Mouse (Mus musculus) stomach, embryonic 15.5 days (tissue): ENCODE data around the gene Trim54. TPM values are rescaled to one million over a fixed set of nuclear protein-coding genes. Genes with fewer than 3 reads are reported as not detected.

Experiments used
- ATAC-seq: fragments of 200-750 bp; cut with Nextera tagmentation; 2 replicates; pipeline ENCODE4 v1.8.0; 2017; ENCODE audit warnings: low read depth, moderate number of reproducible peaks, moderate TSS enrichment; ENCODE audit not compliant: insufficient read depth, low FRiP score
- H3K27ac ChIP-seq: fragments of 300-500 bp; sonication (generic); 2 replicates; pipeline ENCODE4 v1.5.1; 2015; ENCODE audit warnings: mild to moderate bottlenecking, inconsistent platforms
- H3K27me3 ChIP-seq: fragments of 300-500 bp; sonication (generic); replicated peaks from 2 replicates; pipeline ENCODE4 v1.6.1; 2015; ENCODE audit warnings: inconsistent platforms
- H3K36me3 ChIP-seq: fragments of 300-500 bp; sonication (generic); 2 replicates; pipeline ENCODE4 v1.6.1; 2015; ENCODE audit warnings: inconsistent platforms
- H3K4me1 ChIP-seq: fragments of 300-500 bp; sonication (generic); 2 replicates; pipeline ENCODE4 v1.6.1; 2015; ENCODE audit warnings: inconsistent platforms
- H3K4me2 ChIP-seq: fragments of 300-500 bp; sonication (generic); 2 replicates; pipeline ENCODE4 v1.6.1; 2015; ENCODE audit warnings: mild to moderate bottlenecking, inconsistent platforms
- H3K4me3 ChIP-seq: fragments of 300-500 bp; sonication (generic); replicated peaks from 2 replicates; pipeline ENCODE4 v1.5.1; 2015; ENCODE audit warnings: inconsistent platforms
- H3K9ac ChIP-seq: fragments of 300-500 bp; sonication (generic); 2 replicates; pipeline ENCODE4 v1.6.1; 2015; ENCODE audit warnings: inconsistent platforms
- H3K9me3 ChIP-seq: fragments of 300-500 bp; sonication (generic); 2 replicates; pipeline ENCODE4 v1.6.1; 2016; ENCODE audit warnings: inconsistent platforms
- WGBS: fragments of 180-500 bp; shearing (Covaris S2); methylation state at CpG from one replicate; pipeline ENCODE4 v1.1.7; 2015; 5-methylcytosine and 5-hydroxymethylcytosine counted together
- polyA plus RNA-seq: library from polyadenylated mRNA; unstranded; fragments of >200 nt; fragmentation: Nextera tagmentation; extraction: Ambion mirVana; gene quantifications from 2 replicates; pipeline ENCODE4 v1.2.1, GENCODE M21; 2015

Gene Trim54
- polyA plus RNA-seq, 1 experiment from 2014 or later, result not detected

GRCm38 (mm10) chr5:31086606-31087005 lies 29.9 kb upstream of the Trim54 start:
- H3K9ac ChIP-seq, result no peak overlapping the region
- H3K4me1 ChIP-seq, result no peaks in the 10 kb centered on the region; the same call in 1 of the 2 replicates
- H3K4me3 ChIP-seq, result no peak overlapping the region
- H3K4me2 ChIP-seq, result no peak overlapping the region
- H3K9me3 ChIP-seq, result no peaks in the 10 kb centered on the region
- H3K36me3 ChIP-seq, result no peaks in the 10 kb centered on the region
- 31% methylated on average over 7 of the region's 7 CpGs for WGBS
- peaks cover 42% of the 10 kb centered on the region for H3K27me3 ChIP-seq
- ATAC-seq, result no peak
- H3K27ac ChIP-seq, result no peak overlapping the region

- Histone ChIP-seq H3K4me1 (no peaks in the 10 kb centered on the region; the same call in 1 of the 2 replicates), H3K27me3 (peaks cover 47% of the 10 kb centered on the region), H3K27ac (no peak overlapping the region), H3K36me3 (no peaks in the 10 kb centered on the region), H3K4me3 (no peak overlapping the region), H3K9me3 (no peaks in the 10 kb centered on the region), H3K4me2 (no peak overlapping the region), H3K9ac (no peak overlapping the region)
- ATAC-seq, result no peak
- WGBS, result 67% methylated on average over 2 of the region's 2 CpGs
Measured at GRCm38 (mm10) chr5:31087131-31087530, 29.4 kb upstream of the Trim54 start.

- Histone ChIP-seq H3K27me3 (peaks cover 95% of the 10 kb centered on the region), H3K9me3 (no peaks in the 10 kb centered on the region), H3K36me3 (no peaks in the 10 kb centered on the region), H3K4me2 (peak overlapping the region; percentile 79), H3K4me3 (peak overlapping the region; percentile 40), H3K4me1 (peaks cover 33% of the 10 kb centered on the region), H3K9ac (no peak overlapping the region), H3K27ac (no peak overlapping the region)
- WGBS, result 4% methylated on average over 35 of the region's 53 CpGs
- no peak for ATAC-seq
Measured at GRCm38 (mm10) chr5:31092231-31092975, 24.1 kb upstream of the Trim54 start.

GRCm38 (mm10) chr5:31093151-31094041 lies 23.1 kb upstream of the Trim54 start:
- WGBS, result under 1% methylated on average over 51 of the region's 54 CpGs
- ATAC-seq, result peak; percentile 75
- peak overlapping the region; percentile 40 for H3K4me3 ChIP-seq

GRCm38 (mm10) chr5:31094100-31094798 lies 22.3 kb upstream of the Trim54 start:
- Histone ChIP-seq H3K9me3 (no peaks in the 10 kb centered on the region), H3K27ac (no peak overlapping the region), H3K9ac (no peak overlapping the region), H3K4me2 (peak overlapping the region; percentile 79), H3K36me3 (no peaks in the 10 kb centered on the region), H3K4me1 (peaks cover 33% of the 10 kb centered on the region), H3K4me3 (peak overlapping the region; percentile 33), H3K27me3 (peaks cover 82% of the 10 kb centered on the region)
- no peak for ATAC-seq
- WGBS, result 2% methylated on average over 29 of the region's 29 CpGs

More at GRCm38 (mm10) chr5:31093151-31094041, 23.1 kb upstream of the Trim54 start:
- Histone ChIP-seq H3K27me3 (peaks cover 89% of the 10 kb centered on the region), H3K36me3 (no peaks in the 10 kb centered on the region), H3K27ac (no peak overlapping the region), H3K9me3 (no peaks in the 10 kb centered on the region), H3K4me2 (peak overlapping the region; percentile 79), H3K4me1 (peaks cover 33% of the 10 kb centered on the region), H3K9ac (no peak overlapping the region)

- no peak overlapping the region for H3K27ac ChIP-seq
- no peak overlapping the region for H3K9ac ChIP-seq
- peaks cover 74% of the 10 kb centered on the region for H3K27me3 ChIP-seq
- no peaks in the 10 kb centered on the region for H3K9me3 ChIP-seq
- 1% methylated on average over 58 of the region's 59 CpGs for WGBS
- H3K4me3 ChIP-seq, result peak overlapping the region; percentile 33
- H3K4me1 ChIP-seq, result peaks cover 33% of the 10 kb centered on the region
- no peaks in the 10 kb centered on the region for H3K36me3 ChIP-seq
- 0 out of 2 replicates have a peak, but pooled peaks have one; percentile 29 for ATAC-seq
- peak overlapping the region; percentile 79 for H3K4me2 ChIP-seq
Measured at GRCm38 (mm10) chr5:31094799-31095691, 21.5 kb upstream of the Trim54 start.

- H3K27ac ChIP-seq, result no peak overlapping the region
- ATAC-seq, result no peak
- peak overlapping the region; percentile 33 for H3K4me3 ChIP-seq
- H3K36me3 ChIP-seq, result no peaks in the 10 kb centered on the region
- peaks cover 33% of the 10 kb centered on the region for H3K4me1 ChIP-seq
- WGBS, result 27% methylated on average over 11 of the region's 11 CpGs
- peak overlapping the region; percentile 79 for H3K4me2 ChIP-seq
- H3K27me3 ChIP-seq, result peaks cover 66% of the 10 kb centered on the region
- no peak overlapping the region for H3K9ac ChIP-seq
- no peaks in the 10 kb centered on the region for H3K9me3 ChIP-seq
Measured at GRCm38 (mm10) chr5:31095711-31096480, 20.6 kb upstream of the Trim54 start.

GRCm38 (mm10) chr5:31105814-31106335 lies 10.6 kb upstream of the Trim54 start, which contains the start of gene Dnajc5g:
Dnajc5g (plus strand) TSS chr5:31106285.
- Histone ChIP-seq H3K9ac (no peak within 1 kb of the TSS), H3K36me3 (no peaks in the 10 kb centered on the region), H3K4me3 (no peak within 1 kb of the TSS), H3K4me1 (no peaks in the 10 kb centered on the region), H3K27ac (no peak within 1 kb of the TSS), H3K27me3 (no peaks in the 10 kb centered on the region), H3K4me2 (no peak within 1 kb of the TSS), H3K9me3 (no peaks in the 10 kb centered on the region)
- 78% methylated on average over 9 of the region's 9 CpGs for WGBS
- ATAC-seq, result no peak

- ATAC-seq, result no peak
- H3K9me3 ChIP-seq, result no peaks in the 10 kb centered on the region
- no peaks in the 10 kb centered on the region; the same call in 1 of the 2 replicates for H3K27me3 ChIP-seq
- no peak within 1 kb of the TSS for H3K4me3 ChIP-seq
- no peak within 1 kb of the TSS for H3K9ac ChIP-seq
- 91% methylated on average over 18 of the region's 18 CpGs for WGBS
- H3K4me2 ChIP-seq, result no peak within 1 kb of the TSS
- no peaks in the 10 kb centered on the region for H3K4me1 ChIP-seq
- H3K36me3 ChIP-seq, result no peaks in the 10 kb centered on the region
- no peak within 1 kb of the TSS for H3K27ac ChIP-seq
Measured at GRCm38 (mm10) chr5:31108000-31108490, 8.5 kb upstream of the Trim54 start, which contains the start of gene Slc30a3. Slc30a3 (minus strand) TSS chr5:31108237.

- Histone ChIP-seq H3K4me1 (no peaks in the 10 kb centered on the region), H3K36me3 (no peaks in the 10 kb centered on the region), H3K4me3 (no peak overlapping the region), H3K9ac (no peak overlapping the region; the same call in 1 of the 2 replicates), H3K27me3 (no peaks in the 10 kb centered on the region; the same call in 1 of the 2 replicates), H3K27ac (no peak overlapping the region), H3K4me2 (no peak overlapping the region), H3K9me3 (no peaks in the 10 kb centered on the region)
- no peak for ATAC-seq
- 32% methylated on average over 7 of the region's 7 CpGs for WGBS
Measured at GRCm38 (mm10) chr5:31110781-31111180, 5.7 kb upstream of the Trim54 start.
